Mouse (Mus musculus): ENCODE measurements around the gene Ccdc43.

- peak; percentile 32; the same call in 1 of the 2 replicates for TF ChIP-seq POLR2A (IDR thresholded peaks at IDR 0.05; ENCODE audit: borderline replicate concordance, insufficient read depth, low read length)
- no peak; the same call in 1 of the 2 replicates for TF ChIP-seq CTCF (IDR thresholded peaks at IDR 0.05; ENCODE audit: borderline replicate concordance, insufficient read depth, low read depth, low read length)
Measured at GRCm38 (mm10) chr11:102741129-102741950, 43.8 kb upstream of the Ccdc43 start.
